Mouse (Mus musculus) limb, embryonic 11.5 days (tissue): Measurements from ENCODE around the gene Peg12. TPM values are rescaled to one million over a fixed set of nuclear protein-coding genes. Genes with fewer than 3 reads are reported as not detected.

ENCODE experiments used
- ATAC-seq: fragments of 200-750 bp; cut with Nextera tagmentation; 2 replicates; pipeline ENCODE4 v1.8.0; 2017; ENCODE audit warnings: low read depth; ENCODE audit not compliant: insufficient number of reproducible peaks, low FRiP score, low TSS enrichment
- DNase-seq: peaks from one replicate; pipeline ENCODE4 v3.0.0-alpha.2; 2015; ENCODE audit warnings: low spot score
- H3K27ac ChIP-seq: fragments of 300-500 bp; sonication (generic); replicated peaks from 2 replicates; pipeline ENCODE4 v1.5.1; 2014; ENCODE audit warnings: low read depth, mild to moderate bottlenecking, low read length
- H3K27me3 ChIP-seq: fragments of 300-500 bp; sonication (generic); 2 replicates; pipeline ENCODE4 v1.6.1; 2014; ENCODE audit warnings: mild to moderate bottlenecking, low read length, mixed read lengths; ENCODE audit not compliant: control insufficient read depth, insufficient read depth
- H3K36me3 ChIP-seq: fragments of 300-500 bp; sonication (generic); 2 replicates; pipeline ENCODE4 v1.6.1; 2014; ENCODE audit warnings: mild to moderate bottlenecking, low read length, moderate library complexity, mixed read lengths; ENCODE audit not compliant: control insufficient read depth, insufficient read depth
- H3K4me1 ChIP-seq: fragments of 300-500 bp; sonication (generic); 2 replicates; pipeline ENCODE4 v1.6.1; 2014; ENCODE audit warnings: low read length, mixed read lengths; ENCODE audit not compliant: control insufficient read depth, insufficient read depth
- H3K4me2 ChIP-seq: fragments of 300-500 bp; sonication (generic); 2 replicates; pipeline ENCODE4 v1.6.1; 2014; ENCODE audit warnings: low read depth, mild to moderate bottlenecking, moderate library complexity; ENCODE audit not compliant: severe bottlenecking
- H3K4me3 ChIP-seq: fragments of 300-500 bp; sonication (generic); 2 replicates; pipeline ENCODE4 v1.5.1; 2014; ENCODE audit warnings: low read depth, low read length
- H3K9ac ChIP-seq: fragments of 300-500 bp; sonication (generic); 2 replicates; pipeline ENCODE4 v1.6.1; 2014; ENCODE audit warnings: mild to moderate bottlenecking, low read length
- H3K9me3 ChIP-seq: fragments of 300-500 bp; sonication (generic); 2 replicates; pipeline ENCODE4 v1.6.1; 2016; ENCODE audit warnings: low read length; ENCODE audit not compliant: control insufficient read depth
- WGBS: fragments of 180-500 bp; shearing (Covaris S2); extraction: QIAGEN DNeasy Blood & Tissue Kit; methylation state at CpG from one replicate; pipeline ENCODE4 v1.1.7; 2014; 5-methylcytosine and 5-hydroxymethylcytosine counted together
- polyA plus RNA-seq: library from polyadenylated mRNA; unstranded; fragments of >200 nt; fragmentation: Nextera tagmentation; extraction: Ambion mirVana; gene quantifications from 2 replicates; pipeline ENCODE4 v1.2.1, GENCODE M21; 2014

The Peg12 gene
- polyA plus RNA-seq, 1 experiment from 2014 or later, result 53.6 TPM

DNA sequence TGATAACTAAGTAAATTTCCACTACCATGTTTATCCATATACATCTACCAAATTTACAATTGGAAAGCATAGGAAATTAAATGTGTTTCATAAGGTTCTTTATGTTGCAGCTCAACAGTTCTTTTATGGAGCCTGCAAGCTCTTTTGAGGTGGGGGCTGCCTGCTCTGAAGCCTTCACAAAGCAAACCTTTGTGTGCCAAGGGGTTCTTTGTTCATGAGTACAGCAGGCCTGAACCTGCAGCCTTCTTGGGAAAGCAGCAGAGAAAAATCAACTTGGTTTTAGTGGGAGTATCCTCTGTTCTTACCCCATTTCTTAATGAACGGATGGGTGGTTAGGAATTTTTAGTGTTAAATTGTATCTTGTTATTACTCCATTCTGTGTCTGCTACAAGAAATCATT, 49.1 kb downstream of the Peg12 start:
- Histone ChIP-seq H3K36me3 (no peaks in the 10 kb centered on the region), H3K9me3 (no peaks in the 10 kb centered on the region; the same call in 1 of the 2 replicates), H3K4me1 (no peaks in the 10 kb centered on the region), H3K4me3 (no peak overlapping the region), H3K4me2 (no peak overlapping the region), H3K27ac (no peak overlapping the region), H3K27me3 (no peaks in the 10 kb centered on the region), H3K9ac (no peak overlapping the region)
- ATAC-seq (no peak), DNase-seq (no peak)
- 66% methylated on average over 1 of the region's 1 CpGs for WGBS

Other genes starting within 250 kb of the Peg12 start
- gene Ndn, start 117.9 kb downstream of the Peg12 start, polyA plus RNA-seq, result 87.6 and 95.0 TPM in 2 replicates
- 3.0 and 5.6 TPM in 2 replicates for gene Magel2, start 87.5 kb downstream of the Peg12 start, polyA plus RNA-seq
- 6.6 and 7.8 TPM in 2 replicates for gene Mkrn3, start 44.4 kb downstream of the Peg12 start, polyA plus RNA-seq